Mouse (Mus musculus) frontal cortex, postnatal 10 days (tissue): ENCODE measurements around the gene Olfr1392.

Experiments
- DNase-seq, 2 experiments: peaks; one replicate each; pipeline ENCODE4 v3.0.0; 2022; ENCODE audit warnings: low spot score in 2 of 2, mixed read lengths in 1 of 2

Olfr1392 gene

GRCm38 (mm10) chr11:49322442-49322841 is 37.4 kb downstream of the Olfr1392 start, which contains the start of gene Olfr1391:
TSS of gene Olfr1391 (plus strand) at chr11:49322742.
- DNase-seq: no peak

DNA sequence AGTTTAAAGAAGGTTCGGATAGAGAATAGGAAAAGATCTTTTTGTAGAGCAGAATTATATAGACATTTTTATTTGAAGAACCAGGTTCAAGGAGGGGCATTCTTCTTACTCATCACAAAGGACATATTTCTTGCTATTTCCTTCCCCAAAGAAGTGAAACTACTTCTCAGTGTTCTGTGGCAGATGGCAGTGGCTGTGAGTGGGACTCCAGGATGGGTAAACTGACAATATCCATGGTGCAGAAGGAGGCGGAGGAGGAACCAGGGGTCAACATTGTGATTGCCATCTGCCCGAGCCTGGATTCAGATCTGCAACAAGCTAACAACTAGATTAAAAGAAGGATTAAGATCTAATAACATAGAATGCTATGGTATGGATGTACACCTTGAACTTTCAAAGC is 41.6 kb downstream of the Olfr1392 start:
- no peak for DNase-seq

GRCm38 (mm10) chr11:49329686-49330085 is 44.6 kb downstream of the Olfr1392 start:
- no peak for DNase-seq

- no peak for DNase-seq
Observed at GRCm38 (mm10) chr11:49334888-49335287, 49.8 kb downstream of the Olfr1392 start, which contains the start of gene Olfr1390. TSS of gene Olfr1390 (plus strand) at chr11:49335188.

DNA sequence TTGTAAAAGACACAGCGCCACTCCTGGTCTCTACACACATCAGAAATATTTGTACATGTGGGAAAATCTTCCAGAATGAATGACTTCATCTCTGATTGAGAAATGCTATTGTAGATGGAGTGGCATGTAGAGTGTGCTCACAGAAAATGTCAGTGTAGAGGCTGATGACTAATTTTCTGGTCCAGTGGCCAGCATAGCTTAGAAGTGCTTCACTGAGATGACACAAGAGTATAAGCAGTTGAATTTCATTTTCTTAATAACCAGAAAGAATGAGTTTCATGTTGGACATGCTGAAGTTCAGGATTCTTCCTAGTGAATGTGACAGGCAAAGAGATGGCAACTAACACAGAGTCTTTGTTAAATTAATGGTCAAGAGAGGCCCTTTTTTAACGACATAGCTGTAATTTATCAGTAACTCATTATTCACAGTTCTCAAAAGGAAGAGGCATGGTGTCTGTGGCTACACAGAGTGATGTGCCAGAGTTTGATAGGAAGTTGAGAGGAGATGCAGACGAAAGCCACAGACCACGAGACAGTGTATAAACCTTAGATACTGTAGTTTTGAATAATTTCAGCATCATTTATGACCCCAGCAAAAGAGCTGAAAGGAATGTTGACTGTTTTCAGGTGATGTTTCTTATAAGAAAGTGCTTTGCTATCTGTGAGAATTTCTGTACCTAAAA is 52.2 kb downstream of the Olfr1392 start:
- no peak for DNase-seq
